Mouse (Mus musculus) heart, postnatal 25 days (tissue): ENCODE measurements at regions not wholly inside any gene's neighbourhood (a gene's known extent, or its start where the extent isn't known, plus 50 kb on each side); places are given as distances from the start of the nearest gene placed in this dataset.

ENCODE experiments used
- DNase-seq: peaks from one replicate; pipeline ENCODE4 v3.0.0; 2022; ENCODE audit warnings: low spot score
- intact Hi-C: fragments of 180-260 bp; cut with DNase I; formaldehyde crosslinking; loops from one replicate; pipeline ENCODE4 v1.15.1; 2025

DNA sequence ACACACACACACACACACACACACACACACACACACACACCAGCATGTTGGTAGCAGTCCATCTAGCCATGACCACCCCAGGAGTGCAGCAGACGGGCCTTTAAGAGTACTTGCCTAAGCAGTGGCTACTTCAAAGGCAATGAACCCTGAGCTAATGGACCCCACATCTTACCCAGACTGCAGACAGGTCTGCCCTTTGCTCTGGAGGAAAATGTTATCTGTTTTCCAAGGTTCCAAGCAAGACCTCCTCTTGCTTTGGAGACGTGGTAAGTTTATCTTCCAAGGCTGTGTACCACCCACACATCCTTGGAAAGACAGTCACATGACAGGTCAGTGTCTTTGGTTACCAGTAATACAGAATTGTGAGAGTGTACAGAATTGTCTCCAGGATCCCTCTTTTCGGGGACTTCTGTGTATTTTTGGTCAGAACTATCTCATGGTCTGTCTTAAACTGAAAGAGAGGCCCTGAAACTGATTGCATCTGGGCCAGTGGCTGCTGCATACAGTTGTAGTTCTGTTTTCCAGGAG, 88.4 kb upstream of the Gm9887 start:
- intact Hi-C loops, result loop anchor here (5.0 to 10.0 kb wide), 2 partner anchors 88 to 114 kb away; partner anchors contain the start of genes Arf6 and Gm9887
- no peak for DNase-seq

DNA sequence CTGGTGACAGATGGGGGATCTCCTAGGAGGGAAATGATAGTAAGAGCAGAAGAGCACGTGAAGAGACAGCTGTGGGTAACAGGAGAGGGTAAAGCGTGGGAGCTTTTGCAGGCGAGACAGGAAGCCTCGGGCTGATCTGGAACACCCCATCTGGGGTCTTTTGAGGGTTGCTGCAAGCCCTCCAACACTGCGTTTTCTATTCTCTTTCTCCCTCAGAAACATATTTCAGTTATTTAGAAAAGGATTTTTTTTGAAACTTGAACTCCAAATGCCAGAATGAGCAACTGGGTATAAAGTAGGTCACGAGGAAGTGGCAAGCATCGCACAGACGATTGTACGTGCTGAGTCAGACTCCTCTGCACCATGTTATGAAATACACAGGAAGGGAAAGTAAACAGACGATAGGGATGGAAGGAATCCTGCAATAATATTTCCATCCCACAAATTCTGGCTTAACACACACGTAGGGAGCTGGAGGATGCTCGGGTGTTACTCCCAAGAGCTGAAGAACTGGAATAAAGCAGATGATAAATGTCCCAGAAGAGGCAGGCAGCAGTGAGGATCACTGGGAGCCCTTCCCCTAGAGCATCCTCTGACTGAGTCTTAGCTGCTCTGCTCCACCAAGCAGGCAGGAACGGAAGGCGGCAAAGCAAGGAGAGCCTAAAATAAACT, 86.0 kb upstream of the Gm9887 start:
- peak; percentile 42 for DNase-seq
- intact Hi-C loops, result no loop called here

DNA sequence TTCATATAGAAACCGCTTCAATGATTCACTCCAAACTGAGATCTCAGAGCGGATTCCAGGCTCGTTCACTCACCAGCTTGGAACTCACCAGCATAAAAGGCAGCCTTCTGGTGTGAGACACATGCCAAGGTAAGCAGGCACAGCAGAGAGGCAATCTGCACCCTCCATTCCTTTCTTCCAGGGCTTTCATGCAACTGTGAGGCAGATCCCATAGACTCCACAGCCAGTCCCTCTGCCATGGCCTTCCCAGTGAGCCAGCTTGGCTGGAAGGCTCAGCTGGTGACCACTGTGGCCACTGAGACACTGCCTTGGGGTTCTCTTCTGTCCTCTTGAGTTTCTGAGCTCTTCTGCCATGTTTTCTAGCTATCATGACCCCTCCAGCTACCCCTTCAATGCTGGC, 84.5 kb upstream of the Gm9887 start:
- intact Hi-C loops, result no loop called here
- DNase-seq, result no peak

DNA sequence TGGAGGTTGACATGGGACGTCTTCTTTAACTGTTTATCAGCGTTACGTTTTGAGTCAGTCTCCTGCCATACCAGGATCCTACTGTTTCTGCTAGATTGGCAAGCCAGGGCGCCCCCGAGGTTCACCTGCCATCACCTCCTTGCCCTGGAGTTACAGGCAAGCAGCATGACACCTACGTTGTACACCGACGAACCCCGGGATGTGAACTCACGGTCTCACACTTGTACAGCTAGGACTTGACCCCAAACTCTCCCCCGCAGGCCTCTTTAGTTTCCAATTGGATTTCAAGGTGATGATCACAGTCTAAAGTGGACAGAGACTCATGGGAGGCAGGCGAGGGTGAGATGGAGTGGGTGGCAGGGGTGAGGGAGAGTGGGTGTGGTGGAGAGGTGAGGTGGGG, 83.9 kb upstream of the Gm9887 start:
- DNase-seq, result no peak
- intact Hi-C loops, result no loop called here

DNA sequence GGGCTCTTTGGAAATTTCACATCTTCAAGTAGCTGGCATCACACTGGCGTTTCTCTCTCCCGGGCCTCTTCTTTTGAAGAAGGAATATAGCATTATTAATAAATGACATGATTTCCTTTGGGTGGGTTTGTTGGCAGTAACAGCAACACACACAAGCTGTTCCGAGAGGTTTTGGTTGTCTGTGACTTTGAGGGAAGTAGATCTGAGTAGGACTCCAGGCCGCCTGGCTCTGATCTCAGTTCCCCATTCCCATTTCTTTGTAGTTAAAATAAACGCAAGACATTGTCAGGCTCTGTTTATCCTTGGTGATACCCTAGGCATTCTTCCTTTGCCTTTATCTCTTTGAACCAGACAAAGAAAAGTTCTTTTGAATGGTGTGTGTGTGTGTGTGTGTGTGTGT, 83.3 kb upstream of the Gm9887 start:
- intact Hi-C loops, result no loop called here

DNA sequence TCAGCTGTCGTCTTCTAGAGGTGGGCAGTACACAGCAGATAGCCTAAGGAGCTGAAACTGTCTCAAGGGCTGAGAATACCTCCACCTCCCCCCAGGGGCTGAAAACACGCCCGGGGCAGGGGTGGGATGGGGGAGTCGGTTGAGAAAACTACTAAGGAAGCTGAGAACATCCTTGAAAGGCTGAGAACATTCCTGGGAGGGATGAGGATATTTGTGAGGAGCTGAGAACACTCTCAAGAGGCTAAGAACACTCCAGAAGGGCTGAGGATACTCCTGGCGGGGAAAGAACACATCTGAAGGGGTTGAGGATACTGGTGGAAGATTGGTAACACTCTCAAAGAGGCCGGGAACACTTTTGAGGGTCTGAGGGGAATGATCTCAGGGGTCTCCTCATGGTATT, 81.3 kb upstream of the Gm9887 start:
- intact Hi-C loops, result no loop called here
- no peak for DNase-seq

More for the DNA sequence above, 83.3 kb upstream of the Gm9887 start:
- no peak for DNase-seq

DNA sequence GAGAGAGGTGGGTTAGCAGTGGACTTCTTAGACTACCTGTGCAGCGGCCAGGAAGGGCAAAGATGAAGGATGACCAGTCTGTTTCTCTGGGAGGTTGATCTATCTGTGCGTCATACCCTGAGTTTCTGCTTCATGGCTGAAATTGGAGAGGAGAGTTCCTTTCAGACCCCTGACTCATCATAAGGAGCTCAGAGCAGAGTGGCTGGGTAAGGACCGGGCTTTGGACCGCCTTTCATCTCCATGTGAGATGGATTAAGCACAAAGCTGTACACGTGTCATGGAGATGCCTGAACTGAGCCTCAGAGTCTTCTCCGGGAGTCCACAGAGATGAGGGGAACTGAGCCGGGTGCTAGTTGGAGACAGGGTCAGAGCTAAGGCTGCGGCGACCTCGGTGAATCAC, 80.7 kb upstream of the Gm9887 start:
- intact Hi-C loops, result no loop called here
- no peak for DNase-seq

DNA sequence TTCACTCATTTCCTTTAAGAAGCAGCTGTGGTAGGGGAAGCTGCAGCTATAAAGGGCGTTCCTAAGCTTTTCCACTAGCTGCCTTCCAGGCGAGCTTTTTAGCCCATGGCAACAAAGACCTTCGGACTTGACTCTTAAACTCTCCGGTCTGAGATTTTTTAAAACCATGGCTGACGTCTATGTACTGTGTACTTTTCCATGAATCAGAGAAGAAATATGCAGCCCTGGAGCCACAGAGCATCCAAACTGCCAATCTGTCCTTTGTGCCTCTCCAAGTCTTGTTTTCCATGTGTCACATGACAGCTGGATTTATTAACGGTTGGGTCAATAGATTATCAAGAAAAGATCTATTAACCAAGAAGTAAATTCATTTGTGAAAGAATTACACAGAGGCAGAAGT, 78.9 kb upstream of the Gm9887 start:
- DNase-seq, result no peak
- intact Hi-C loops, result no loop called here

DNA sequence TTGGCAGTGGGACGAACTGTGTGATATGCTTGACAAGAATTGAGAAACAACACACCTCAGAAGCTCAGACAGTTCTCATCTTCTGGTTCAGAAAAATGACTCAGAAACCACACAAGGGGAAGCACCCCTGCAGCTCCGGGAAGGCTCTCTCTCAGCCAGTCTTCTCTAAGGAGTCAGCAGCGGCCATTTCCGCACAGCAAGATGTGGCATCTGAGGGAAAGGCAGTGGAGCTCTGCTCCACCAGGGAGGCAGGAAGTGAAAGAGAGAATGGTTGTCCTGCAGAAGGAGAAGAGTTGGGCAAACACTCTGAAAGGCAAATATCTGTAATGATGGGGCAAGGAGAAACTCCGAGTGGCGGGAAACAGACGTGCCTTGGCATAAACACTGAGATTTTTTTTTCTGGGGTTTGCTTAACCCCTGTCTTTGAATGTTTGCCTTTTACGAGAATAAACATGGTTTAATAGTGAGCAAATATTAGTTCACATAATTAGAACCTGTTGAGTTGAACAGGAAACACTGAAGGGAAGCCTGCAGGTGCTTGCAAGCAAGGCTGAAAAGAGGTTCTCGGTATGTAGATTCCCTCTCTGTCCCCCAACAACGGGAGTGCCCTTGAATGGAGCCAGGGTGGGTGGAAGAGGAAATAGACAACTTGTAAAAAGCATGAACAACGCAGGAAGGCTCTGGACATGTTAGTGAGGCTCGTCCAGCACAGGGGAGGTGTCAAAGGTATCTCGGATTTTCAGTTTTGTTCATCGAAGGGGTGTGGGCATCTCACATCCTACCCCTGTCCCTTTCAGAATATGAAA, 75.9 kb upstream of the Gm9887 start:
- intact Hi-C loops, result loop anchor here (5.0 kb wide), 1 partner anchor 54 kb away; no protein-coding TSS in a partner anchor

DNA sequence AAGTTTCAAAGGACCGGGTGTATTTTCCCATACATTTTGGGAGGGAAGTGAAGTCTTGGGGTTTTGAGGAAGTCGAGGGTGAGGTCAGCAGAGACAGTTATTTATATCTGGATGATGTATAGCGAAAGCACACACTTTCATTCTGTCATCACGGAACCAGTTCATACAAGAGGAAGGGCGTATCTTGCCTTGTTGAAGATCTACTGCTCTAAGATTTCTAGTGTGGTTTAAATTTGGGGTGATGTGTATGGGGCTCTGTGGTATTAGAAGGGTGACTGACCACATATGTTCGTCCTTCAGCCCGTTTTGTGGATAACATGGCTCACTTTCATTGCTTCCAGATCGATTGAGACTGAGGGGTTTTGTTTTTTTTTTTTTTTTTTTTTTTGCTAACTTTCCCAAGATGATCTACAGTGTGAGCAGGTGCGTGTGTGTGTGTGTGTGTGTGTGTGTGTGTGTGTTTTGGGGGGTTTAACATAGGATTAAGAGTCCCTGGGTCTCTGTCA, 75.1 kb upstream of the Gm9887 start:
- no peak for DNase-seq
- intact Hi-C loops, result loop anchor here (5.0 kb wide), 1 partner anchor 55 kb away; no protein-coding TSS in a partner anchor

More for the DNA sequence above, 75.9 kb upstream of the Gm9887 start:
- no peak for DNase-seq

DNA sequence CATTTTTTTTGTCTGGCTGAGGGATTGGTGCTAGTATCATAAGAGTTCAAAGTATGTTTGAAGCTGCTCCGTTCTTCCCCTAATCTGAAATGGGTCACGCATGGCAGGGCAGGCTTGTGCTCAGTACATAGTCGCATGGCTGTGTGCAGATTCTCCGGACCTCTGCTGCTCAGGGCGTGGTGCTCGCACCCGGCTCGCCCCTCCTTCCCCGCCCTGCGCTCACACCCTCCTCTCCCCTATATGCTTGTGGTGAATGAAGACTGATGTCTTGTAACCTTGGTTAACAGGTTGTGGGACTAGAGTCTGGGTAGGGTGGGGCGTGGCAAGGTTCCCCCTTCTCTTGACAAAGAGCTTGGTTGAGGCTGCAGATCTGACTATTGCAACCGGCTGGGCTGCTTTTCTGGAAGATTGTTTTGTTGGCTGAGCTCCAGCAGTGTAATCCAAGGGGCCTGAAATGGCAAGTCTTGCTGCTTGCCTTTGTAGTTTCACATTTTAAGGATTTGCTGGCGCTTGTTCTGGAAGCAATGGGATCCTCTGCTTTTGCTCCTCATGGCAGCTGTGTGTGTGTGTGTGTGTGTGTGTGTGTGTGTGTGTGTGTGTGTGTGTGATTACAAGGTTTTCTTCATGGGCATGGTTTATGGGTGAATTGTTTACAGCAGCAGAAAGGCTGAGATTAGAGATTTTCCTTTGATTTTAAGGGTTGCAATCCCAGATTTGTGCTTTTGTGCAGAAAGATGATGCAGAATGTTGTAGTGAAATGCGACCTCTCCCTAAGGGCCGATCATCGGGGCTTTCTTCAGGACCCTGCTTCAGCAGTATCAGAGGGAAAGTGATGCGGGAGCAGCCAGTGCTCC, 74.4 kb upstream of the Gm9887 start:
- intact Hi-C loops, result loop anchor here (5.0 kb wide), 1 partner anchor 56 kb away; no protein-coding TSS in a partner anchor
- DNase-seq, result peak; percentile 42

DNA sequence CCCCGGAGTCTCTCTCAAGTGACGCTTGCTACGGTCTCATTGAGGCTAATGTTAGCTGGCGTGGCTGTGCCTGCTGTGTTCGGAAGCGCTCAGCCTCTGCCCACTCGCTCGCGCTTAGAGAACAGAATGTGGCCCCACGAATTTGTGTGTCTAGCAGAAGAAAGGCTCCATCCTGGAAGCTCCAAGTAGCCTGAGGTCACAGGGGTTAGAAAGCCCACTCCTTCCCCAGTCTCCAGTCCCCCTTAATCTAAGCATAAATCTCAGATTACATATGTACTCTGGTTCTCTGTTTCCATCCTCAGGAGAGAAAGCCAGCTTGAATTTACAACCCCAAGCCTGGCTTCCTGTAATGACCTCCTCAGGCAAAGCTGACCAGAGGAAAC, 73.8 kb upstream of the Gm9887 start:
- intact Hi-C loops, result loop anchor here (5.0 kb wide), 1 partner anchor 56 kb away; no protein-coding TSS in a partner anchor
- DNase-seq, result no peak

DNA sequence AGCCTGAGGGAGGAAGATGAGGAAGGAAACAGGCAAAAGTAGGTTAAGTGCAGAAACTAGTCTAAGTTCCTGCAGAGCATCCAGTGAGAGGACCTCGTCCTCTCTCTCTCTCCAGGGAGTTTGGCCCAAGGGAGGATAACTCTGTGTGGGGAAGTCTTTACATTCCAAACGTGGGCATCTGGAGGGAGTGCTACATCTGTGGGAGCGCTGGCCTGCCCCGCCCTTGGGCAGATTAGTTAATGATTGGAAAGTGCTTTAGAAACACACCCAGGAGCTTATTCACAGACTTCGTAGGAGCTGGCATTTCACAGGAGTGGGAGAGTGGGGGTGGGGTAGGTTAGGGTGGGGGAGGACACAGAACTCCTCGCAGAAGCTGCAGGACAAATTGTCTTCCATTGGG, 70.1 kb upstream of the Gm9887 start:
- DNase-seq, result no peak
- intact Hi-C loops, result no loop called here

DNA sequence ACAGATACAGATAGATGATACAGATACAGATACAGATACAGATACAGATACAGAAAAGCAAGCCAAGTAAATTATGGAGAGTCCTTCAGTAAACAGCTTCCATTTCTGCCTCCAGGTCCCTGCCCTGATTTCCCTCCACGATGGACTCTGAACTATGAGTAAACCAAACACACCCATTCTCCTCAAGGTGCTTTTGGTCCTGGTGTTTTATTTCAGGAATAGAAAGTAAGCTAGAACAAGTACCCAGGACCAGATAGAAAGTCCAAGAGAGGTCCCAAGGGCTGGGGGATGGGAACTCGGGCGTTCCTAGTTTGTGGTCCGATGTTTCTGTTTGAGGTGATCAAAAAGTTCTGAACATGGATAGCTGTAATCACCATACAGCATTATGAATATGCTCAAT, 69.5 kb upstream of the Gm9887 start:
- DNase-seq, result no peak
- intact Hi-C loops, result no loop called here

DNA sequence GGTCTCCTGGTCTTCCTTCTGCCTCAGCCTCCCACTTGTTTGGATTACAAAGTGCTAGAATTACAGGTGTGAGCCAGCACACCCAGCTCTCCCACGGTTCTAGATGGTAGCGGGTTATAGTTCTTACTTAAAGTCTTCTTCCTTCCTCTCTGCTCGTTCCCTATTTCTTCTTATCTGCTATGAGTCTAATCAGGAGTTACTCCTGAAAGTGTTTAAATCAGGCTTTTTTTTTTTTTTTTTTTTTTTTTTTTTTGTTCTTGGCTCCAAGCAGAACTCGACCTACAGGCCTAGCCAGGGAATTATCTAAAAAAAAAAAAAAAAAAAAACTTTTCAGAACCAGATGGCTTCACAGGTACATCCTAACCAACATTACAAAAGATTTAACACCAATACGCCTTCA, 66.0 kb upstream of the Gm9887 start:
- intact Hi-C loops, result no loop called here

DNA sequence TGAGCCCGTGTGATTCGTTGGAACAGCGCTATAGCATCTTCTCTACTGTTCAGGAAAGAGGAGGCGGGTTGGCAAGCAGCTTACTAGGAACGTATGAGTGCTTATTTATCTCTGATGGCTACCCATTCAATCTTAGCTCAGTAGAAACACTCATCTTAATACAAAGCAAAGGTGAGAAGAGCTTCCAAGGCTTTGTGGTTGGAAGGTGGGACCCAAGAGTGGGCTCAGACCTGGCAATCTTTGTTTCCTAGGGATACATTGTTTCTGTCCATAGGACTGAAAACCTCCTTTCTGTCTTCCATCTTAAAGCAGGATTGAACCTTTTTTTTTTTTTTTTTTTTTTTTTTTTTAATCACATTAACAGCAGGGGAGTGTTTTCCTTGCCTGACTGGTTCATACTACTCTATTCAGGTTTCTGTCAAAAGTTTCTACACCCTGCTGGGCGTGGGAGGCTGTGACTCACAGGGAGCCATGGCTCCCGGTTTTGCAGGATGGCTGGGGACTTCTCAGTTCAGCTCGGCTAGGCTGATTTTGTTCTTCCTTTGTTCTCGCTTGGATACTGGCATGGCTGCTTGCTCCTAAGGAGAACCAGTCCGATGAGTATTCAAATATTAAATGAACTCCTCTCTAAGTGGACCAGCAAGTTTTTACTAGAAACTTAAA, 64.7 kb upstream of the Gm9887 start:
- intact Hi-C loops, result no loop called here
- no peak for DNase-seq

More for the DNA sequence above, 66.0 kb upstream of the Gm9887 start:
- DNase-seq, result no peak

DNA sequence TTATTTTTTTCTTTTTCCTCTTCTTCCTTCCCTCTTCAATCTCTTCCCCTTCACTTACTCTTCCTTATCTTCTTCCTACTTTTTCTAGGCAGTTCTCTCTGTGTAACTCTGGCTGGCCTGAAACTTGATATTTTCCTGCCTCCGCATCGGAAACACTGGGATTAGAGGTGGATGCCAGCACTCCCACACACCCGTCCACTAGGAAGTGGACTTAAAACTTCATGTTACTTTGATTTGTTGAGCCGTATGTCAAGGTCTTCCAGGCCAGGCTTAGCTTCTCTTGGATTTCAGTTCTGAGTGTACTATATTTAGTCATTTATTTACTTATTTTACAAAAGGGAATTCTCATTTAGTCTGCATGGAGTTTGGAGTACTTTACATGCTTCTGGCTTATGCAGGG, 62.1 kb upstream of the Gm9887 start:
- DNase-seq, result no peak
- intact Hi-C loops, result no loop called here

DNA sequence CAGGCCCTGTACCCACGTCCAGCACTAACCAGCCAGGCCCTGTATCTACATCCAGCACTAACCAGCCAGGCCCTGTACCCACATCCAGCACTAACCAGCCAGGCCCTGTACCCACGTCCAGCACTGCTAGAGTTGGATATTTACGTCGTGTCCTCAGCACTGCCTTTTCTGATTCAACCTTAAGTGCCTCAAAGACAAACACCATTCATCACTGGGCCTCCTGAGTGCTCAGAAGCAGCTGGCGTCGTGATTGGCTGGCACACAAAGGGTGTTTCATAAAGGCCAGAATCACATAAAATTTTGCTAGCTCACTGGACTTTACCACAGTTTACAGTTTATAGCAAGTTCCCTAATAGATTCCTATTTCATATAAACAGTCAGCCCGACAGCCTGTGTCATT, 59.8 kb upstream of the Gm9887 start:
- intact Hi-C loops, result no loop called here

DNA sequence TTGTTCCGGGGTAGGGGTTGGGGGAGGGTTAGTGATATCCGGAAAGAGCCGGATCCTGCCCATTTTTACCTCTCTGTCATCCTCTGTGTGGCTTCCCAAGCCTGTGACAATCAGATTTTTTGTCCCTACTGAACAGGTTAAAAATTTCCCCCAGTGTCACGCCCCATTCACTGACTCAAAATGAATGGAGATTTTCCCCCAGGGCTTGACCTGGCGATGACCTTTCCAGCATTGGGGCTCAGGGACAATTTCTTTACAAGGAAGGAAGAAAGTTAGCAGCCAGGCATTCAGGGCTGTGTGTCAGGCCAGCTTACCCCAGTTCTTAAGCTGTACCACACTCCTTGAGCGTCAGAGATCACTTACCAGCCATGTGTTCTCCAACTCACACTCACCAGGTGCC, 55.9 kb upstream of the Gm9887 start:
- intact Hi-C loops, result no loop called here
- no peak for DNase-seq

More for the DNA sequence above, 59.8 kb upstream of the Gm9887 start:
- no peak for DNase-seq
